Mouse (Mus musculus) mouse embryonic stem cell (cell line): ENCODE measurements around the gene Ifi207.
"Not testable (repeated sequence)": the region's sequence is repeated elsewhere in the genome, so short reads cannot be mapped to it uniquely, and the experiment has no call there.

Experiments used
- in situ Hi-C, 2 experiments: fragments of 300-500 bp; cut with MboI; formaldehyde crosslinking; loops; 1 replicate in 1 of 2; 3 replicates in 1 of 2; pipeline ENCODE4 v1.14.3; 2019 to 2020; ENCODE audit warnings: low sequenced_read_pairs in 2 of 2, low pct_unique_long_range_greater_than_20kb in 1 of 2, mixed read lengths in 1 of 2; ENCODE audit not compliant: unreplicated experiment in 1 of 2

Ifi207 gene

DNA sequence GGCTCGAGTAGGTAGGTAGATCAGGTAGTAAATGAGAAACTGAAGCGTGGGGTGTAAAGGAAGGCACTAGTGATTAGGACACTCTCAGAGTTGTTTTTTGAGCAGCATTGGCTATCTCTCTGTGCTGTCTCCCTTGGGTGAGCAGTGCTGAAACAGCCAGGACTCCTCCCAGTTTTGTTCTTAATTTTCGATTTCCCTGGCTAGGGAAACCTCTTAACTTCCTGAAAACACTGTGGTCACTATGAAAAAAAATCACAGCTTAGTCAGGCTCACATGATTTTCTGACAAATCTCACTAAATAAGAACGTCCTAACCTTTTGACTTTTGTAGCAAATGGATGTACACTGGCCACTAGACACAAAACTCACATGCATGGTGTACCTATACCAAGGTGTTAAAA lies at the start of gene Ifi207:
Gene Ifi207, minus strand, starts transcription at position 92 of the 400 bp plus-strand sequence.
- in situ Hi-C loops, result no loop called here

DNA sequence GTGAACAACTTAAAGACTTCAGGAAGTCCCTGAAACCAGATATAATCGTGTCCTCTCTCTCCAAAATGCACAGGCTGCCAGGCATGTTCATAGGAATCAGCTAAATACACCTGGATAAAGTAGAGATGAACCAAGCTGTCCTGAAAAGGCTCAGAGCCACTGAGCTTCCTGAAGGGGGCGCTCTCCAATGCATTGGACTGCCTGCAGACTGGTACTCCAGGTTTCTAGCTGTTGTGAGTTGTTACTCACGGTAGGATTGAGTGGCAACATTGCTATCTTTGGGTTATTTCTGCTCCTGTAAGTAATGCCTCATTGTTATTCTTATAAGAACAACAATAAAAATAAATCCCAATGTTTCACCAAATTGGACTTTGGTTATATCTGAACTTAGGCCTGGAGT lies 31.9 kb upstream of the Ifi207 start:
- in situ Hi-C loops, result not testable (repeated sequence)

DNA sequence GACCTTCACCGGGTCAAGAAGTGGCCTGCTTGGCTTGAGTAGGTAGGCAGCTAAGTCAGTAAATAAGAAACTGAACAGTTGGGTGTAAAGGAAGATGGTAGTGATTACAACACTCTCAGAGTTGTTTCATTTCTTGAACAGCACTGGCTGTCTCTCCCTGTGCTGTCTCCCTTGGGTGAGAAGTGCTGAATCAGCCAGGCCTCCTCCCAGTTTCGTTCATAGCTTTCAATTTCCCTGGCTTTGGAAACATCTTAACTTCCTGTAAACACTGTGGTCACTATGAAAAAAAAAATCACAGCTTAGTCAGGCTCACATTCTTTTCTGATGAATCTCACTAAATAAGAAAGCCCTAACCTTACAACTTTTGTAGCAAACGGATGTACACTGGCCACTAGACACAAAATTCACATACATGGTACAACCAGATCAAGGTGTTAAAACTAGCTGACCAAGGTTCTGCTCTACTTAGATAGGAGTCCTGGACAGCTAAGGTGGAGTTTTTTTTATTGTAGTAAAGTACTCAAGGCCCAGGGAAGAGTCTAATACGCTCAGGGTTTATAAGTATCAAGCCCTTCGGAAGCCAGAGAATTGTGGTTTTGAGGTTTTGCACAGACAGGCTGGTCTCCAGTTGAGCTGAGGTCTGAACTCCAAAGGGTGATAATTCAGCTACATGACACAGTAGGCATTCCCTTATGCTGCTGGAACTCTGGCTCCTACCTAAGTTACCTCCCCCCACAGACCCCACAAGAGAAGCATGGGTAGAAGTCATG lies 25.5 kb upstream of the Ifi207 start, which contains the start of gene Ifi204:
Gene Ifi204, minus strand, starts transcription at position 96 of the 770 bp plus-strand sequence.
- in situ Hi-C loops, result loop anchor here in 1 of 2 experiments (10.0 kb wide), 1 partner anchor 148 kb away; the partner anchor contains the start of gene Ifi211

DNA sequence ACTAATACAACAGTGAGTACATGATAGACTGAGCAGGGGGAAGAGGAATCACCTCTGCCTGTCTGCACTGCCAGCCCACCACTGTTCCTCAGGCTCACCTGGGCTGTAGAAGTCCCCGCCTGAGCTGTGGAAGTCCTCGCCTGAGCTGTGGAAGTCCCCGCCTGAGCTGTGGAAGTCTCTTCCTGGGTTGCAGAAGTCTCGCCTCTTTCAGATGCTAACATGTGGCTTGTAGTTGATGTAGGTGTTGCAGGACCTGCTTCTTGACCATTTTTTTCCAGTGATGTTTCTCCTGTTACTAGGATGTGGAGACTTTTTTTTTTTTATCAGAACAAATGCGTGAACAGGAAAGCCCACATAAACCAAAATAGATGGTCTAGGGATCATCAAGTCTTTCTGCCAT lies 18.5 kb upstream of the Ifi207 start:
- in situ Hi-C loops, result loop anchor here in 1 of 2 experiments (10.0 kb wide), 1 partner anchor 155 kb away; the partner anchor contains the start of gene Ifi211

DNA sequence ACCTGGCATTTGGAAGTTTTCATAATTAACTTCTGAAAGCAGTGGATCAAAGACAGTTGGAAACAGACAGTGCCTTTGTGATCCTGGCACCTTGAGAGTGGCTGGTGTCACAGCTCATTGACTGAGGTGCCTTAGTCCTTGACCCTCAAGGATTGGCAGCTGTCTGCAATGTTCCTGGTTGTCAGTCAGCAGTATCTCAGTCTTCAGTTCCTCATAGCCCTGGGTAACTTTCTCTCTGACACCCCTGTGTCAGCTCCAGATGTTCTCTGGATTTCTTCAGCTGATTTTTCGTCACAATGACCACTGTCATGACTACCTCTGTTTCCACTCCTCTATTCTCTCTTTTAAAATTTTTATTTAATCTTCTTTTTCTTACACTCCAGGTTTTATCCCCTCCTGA lies 715 bp upstream of the Ifi207 start:
- in situ Hi-C loops, result no loop called here

DNA sequence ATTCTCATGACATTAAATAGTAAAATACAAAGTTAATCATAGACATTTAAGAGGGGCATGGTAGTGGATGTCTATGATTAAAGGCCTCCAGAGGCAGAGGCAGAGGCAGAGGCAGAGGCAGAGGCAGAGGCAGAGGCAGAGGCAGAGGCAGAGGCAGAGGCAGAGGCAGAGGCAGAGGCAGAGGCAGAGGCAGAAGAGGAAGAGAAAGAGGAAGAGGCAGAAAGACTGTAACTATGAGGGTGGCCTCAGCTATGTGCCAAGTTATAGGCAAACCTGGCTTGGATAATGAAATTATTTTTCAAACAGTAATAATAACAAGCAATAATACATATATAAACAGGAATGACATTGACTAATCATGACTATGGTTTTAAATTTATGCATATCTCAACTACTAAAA lies 1.0 kb downstream of the Ifi207 start:
- in situ Hi-C loops, result no loop called here

DNA sequence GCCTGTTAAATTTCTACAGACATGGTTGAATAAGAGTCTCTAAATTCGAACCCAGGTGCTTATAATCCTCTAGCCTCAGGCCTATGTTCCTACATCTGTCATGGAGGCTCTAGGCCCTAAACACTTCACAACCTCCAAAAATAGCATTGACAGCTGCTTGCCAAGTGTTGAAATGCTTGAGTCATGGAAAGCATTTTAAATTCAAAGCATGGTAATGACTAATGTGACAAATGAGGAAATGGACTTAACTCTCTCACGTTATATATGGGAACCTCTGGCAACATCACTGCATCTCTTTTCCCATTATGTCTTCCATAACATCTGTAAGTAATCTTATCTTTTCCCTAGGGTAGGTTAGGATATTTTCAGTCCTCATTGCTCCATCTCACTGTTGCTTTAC lies 4.6 kb downstream of the Ifi207 start:
- in situ Hi-C loops, result no loop called here

DNA sequence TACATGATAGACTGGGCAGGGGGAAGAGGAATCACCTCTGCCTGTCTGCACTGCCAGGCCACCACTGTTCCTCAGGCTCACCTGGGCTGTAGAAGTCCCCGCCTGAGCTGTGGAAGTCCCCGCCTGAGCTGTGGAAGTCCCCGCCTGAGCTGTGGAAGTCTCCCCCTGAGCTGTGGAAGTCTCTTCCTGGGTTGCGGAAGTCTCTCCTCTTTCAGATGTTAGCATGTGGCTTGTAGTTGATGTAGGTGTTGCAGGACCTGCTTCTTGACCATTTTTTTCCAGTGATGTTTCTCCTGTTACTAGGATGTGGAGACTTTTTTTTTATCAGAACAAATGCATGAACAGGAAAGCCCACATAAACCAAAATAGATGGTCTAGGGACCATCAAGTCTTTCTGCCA lies 6.5 kb downstream of the Ifi207 start:
- in situ Hi-C loops, result not testable (repeated sequence)

DNA sequence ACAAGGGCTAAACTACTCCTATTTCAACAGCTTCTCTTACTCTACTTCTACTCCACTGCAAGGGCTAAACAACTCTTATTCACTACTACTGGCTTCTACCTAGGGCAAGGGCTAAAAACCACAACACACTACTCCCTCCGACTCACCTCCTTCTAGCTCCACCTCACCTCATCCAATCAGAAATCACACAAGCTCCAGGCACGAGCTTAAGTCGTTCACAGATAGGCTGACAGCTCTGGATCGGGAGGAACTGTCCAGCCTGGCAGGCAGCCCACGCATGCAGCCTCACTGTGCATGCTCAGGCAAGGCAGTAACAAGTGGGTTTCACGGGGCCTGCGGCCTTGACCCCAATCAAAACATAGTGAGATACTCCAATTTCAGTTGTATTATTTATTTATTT lies 8.3 kb downstream of the Ifi207 start:
- in situ Hi-C loops, result no loop called here

DNA sequence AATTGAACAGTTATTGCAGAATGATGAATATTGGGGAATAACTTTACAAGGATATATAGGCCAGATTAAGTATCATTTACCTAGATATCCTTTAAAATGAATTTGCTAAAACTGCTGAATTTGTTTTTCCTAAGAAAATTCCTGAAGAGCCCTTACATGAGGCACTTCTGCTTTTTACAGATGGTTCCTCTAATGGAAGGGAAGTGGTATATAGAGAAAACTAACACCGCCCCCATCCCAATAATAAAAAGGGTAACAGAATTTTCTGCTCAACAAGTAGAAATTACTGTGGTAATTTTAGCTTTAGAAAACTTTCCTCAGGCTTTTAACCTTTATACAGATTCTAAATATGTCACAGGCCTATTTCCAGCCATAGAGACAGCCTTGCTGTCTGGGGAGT lies 47.3 kb downstream of the Ifi207 start:
- in situ Hi-C loops, result no loop called here

DNA sequence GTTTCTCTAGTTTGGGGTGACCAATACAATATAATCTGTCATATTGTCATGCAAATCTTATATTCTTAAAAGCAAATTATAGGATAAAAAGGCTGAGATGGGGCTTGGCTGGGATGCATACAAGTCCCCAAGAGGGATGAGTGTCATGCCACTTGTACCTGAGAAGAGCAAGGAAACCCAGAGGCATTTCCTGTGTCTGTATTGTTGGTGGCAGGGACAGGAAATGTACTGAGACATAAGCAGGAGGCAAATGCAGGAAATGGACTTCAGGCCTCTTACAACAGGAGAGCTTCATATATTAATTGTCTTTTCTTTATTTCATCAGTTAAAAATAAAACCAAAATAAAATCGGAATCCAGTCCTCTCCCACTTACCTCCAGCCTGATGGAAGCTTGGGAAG lies 62.9 kb downstream of the Ifi207 start:
- in situ Hi-C loops, result loop anchor here in 1 of 2 experiments (5.0 kb wide), 1 partner anchor 81 kb away; the partner anchor contains the start of gene Ifi213

DNA sequence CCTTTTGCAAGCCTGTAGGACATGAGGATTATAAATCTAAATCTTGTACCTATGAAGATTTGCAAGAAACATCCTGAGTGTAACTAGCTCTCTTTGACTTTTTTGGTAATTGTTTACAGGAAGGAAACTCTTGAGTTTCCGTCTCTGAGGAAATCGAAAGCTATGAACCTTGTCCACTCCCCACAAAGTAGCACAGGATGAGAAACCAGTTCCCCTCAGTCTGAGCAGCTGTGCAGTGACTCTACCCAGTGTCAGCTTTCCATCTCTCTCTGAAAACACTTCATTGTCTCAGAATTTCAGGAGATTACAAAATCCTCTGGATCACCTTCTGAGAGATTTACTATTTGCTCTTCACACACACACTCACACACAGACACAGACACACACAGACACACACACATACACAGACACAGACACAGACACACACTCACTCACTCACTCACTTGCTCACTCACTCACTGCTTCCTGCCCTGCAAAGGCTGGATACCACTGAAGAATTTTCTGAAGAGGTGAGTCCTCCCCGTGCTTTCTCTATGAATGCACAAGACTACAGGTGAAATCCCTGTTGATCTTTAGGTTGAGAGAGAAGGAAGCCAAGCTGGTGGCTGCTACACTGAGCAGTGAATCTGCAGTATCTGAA lies 68.0 kb downstream of the Ifi207 start, which contains the start of gene Ifi208:
Gene Ifi208, plus strand, starts transcription at position 218 of the 640 bp plus-strand sequence.
- in situ Hi-C loops, result not testable (repeated sequence)
